Mouse (Mus musculus): ENCODE data around the gene Tgtp2. TPM values are rescaled to one million over a fixed set of nuclear protein-coding genes. Genes with fewer than 3 reads are reported as not detected.
"Not testable (repeated sequence)": the region's sequence is repeated elsewhere in the genome, so short reads cannot be mapped to it uniquely, and the experiment has no call there.

Tgtp2 gene
- polyA plus RNA-seq, 1 experiment, result 29.1 TPM

DNA sequence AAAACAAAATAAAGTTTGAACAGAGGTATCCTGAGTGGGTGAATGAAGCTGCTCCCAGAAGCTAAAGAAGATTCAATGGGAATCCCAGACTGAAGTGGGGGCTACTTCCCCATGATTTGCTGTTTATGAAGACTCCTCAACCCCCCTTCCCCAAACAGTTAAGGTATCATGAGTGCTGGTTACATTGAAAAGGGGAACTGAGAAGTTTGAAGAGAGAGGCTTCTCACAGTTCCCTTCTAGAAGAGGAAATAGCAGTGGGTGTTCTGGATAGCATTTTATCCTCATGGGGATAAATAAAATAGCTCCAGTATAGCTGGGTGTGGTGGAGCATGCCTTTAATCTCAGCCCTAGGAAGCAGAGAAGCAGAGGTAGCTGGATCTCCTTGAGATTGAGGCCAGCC, 13.9 kb downstream of the Tgtp2 start:
- not testable (repeated sequence) for H3K27me3 ChIP-seq (ENCODE audit: control insufficient read depth, insufficient read depth, low read length); H3K4me3 ChIP-seq (ENCODE audit: control insufficient read depth, insufficient read depth, low read length); DNase-seq; H3K4me1 ChIP-seq (replicated peaks; ENCODE audit: control insufficient read depth, insufficient read depth, low read length); H3K27ac ChIP-seq (ENCODE audit: control insufficient read depth, insufficient read depth, low read length); H3K36me3 ChIP-seq (ENCODE audit: control insufficient read depth, insufficient read depth, low read length)

DNA sequence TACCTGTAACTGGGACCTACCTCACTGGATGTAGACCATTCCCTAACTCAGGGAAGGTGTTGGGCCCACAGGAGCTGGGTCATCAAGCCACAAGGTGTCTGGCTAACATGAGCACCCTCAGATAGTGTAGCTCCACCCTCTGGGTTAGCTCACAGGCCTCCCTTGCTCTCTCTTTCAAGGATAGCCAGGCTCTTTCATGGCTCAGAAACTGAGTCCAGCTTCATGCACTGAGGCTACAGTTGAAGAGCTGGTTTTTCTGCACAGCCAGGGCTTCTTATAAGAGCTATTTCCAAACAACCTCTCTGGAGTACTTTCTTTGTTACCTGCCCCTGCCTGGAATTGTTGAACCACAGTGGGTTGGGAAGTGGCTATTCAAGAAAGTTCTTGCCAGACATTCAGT, 51.9 kb downstream of the Tgtp2 start:
- H3K4me1 ChIP-seq (replicated peaks; ENCODE audit: control insufficient read depth, insufficient read depth, low read length); H3K27me3 ChIP-seq (ENCODE audit: control insufficient read depth, insufficient read depth, low read length); H3K36me3 ChIP-seq (ENCODE audit: control insufficient read depth, insufficient read depth, low read length); H3K27ac ChIP-seq (ENCODE audit: control insufficient read depth, insufficient read depth, low read length); DNase-seq; H3K4me3 ChIP-seq (ENCODE audit: control insufficient read depth, insufficient read depth, low read length): not testable (repeated sequence)

Other genes starting within 250 kb of the Tgtp2 start
- gene Trim41, start 246.9 kb downstream of the Tgtp2 start, polyA plus RNA-seq (2012; rRNA removed), result 41.7 and 41.9 TPM in 2 replicates
- 11.6 and 13.0 TPM in 2 replicates for gene Trim7, start 238.1 kb downstream of the Tgtp2 start, polyA plus RNA-seq (2012; rRNA removed)
- gene Gm12184, start 237.6 kb downstream of the Tgtp2 start, polyA plus RNA-seq (2012; rRNA removed), result 8.1 and 20.2 TPM in 2 replicates
- gene Irgm1, start 192.5 kb downstream of the Tgtp2 start, polyA plus RNA-seq (2012; rRNA removed), result 17.7 and 20.0 TPM in 2 replicates
- gene Gm5431, start 162.0 kb downstream of the Tgtp2 start, polyA plus RNA-seq (2012; rRNA removed), result 0.34 and 0.47 TPM in 2 replicates
- 11.4 and 11.5 TPM in 2 replicates for gene Psme2b, start 118.0 kb downstream of the Tgtp2 start, polyA plus RNA-seq (2012; rRNA removed)
- gene Olfr56, start 85.3 kb downstream of the Tgtp2 start, polyA plus RNA-seq (2012; rRNA removed), result 0.46 and 0.75 TPM in 2 replicates
- gene 9930111J21Rik1, start 84.8 kb downstream of the Tgtp2 start, polyA plus RNA-seq (2012; rRNA removed), result 6.8 and 8.0 TPM in 2 replicates
- gene Gm12185, start 72.0 kb downstream of the Tgtp2 start, polyA plus RNA-seq (2012; rRNA removed), result 0.31 and 0.73 TPM in 2 replicates
- gene Tgtp1, start 70.0 kb downstream of the Tgtp2 start, polyA plus RNA-seq (2012; rRNA removed), result 8.2 and 10.6 TPM in 2 replicates
- 4.0 and 4.1 TPM in 2 replicates for gene 9930111J21Rik2, start 13.0 kb downstream of the Tgtp2 start, polyA plus RNA-seq (2012; rRNA removed)
- 37.5 and 45.3 TPM in 2 replicates for gene Ifi47, start 12.4 kb upstream of the Tgtp2 start, polyA plus RNA-seq (2012; rRNA removed)
- 0.19 TPM in 1 of 2 replicates, not detected in the other for gene Olfr1396, start 50.7 kb upstream of the Tgtp2 start, polyA plus RNA-seq (2012; rRNA removed)
- gene Olfr1395, start 78.1 kb upstream of the Tgtp2 start, polyA plus RNA-seq (2012; rRNA removed), result not detected in 2 replicates
- gene Olfr1394, start 90.2 kb upstream of the Tgtp2 start, polyA plus RNA-seq (2012; rRNA removed), result not detected in 2 replicates
- 2.6 and 3.0 TPM in 2 replicates for gene Btnl9, start 123.0 kb upstream of the Tgtp2 start, polyA plus RNA-seq (2012; rRNA removed)
- gene Zfp62, start 139.1 kb upstream of the Tgtp2 start, polyA plus RNA-seq (2012; rRNA removed), result 6.0 TPM in 2 replicates
- 336 and 378 TPM in 2 replicates for gene Mgat1, start 180.0 kb upstream of the Tgtp2 start, polyA plus RNA-seq (2012; rRNA removed)
- 0.40 and 0.41 TPM in 2 replicates for gene Olfr1393, start 214.1 kb upstream of the Tgtp2 start, polyA plus RNA-seq (2012; rRNA removed)
- 0.13 and 0.15 TPM in 2 replicates for gene Olfr1392, start 221.1 kb upstream of the Tgtp2 start, polyA plus RNA-seq (2012; rRNA removed)
- not detected in 2 replicates for gene Olfr10, start 240.5 kb upstream of the Tgtp2 start, polyA plus RNA-seq (2012; rRNA removed)

Data from thymus, adult 2 months (tissue).